Mouse (Mus musculus) cerebellum, adult 11 months (tissue): ENCODE data around the gene Dag1.

Experiments used
- DNase-seq: peaks from one replicate; pipeline ENCODE4 v3.0.0; 2022

The Dag1 gene

DNA sequence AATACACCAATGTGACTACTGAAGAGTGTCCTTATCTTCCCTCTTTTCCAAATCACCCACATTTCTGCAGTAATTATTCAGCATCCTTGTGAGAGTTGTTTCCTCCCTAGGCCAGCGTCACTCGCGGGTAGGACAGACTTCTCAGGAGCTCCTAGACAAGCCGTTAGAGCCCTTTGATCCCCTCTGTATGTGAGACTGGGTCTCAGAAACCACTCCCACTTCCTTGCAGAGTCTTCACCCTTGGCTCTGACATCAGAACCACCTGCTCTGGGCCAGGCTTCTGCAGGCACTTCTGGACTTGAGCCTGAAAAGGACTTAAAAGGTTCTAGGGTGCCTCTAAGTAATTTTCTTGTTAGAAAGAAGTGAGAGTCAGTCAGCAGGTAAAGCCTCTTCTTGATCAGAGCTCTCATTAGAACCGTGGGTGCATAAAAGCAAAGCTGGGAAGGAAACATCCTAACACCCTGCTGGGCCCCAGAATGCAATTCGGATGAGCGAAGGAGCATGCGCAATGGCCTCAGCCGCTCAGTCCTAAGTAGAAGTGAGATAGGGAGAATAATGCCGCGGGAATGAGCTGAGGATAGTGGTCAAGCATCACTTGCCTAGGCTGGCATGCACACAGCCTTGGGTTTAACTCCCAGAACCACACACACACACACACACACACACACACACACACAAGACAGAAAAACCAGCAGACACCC is 80.8 kb downstream of the Dag1 start:
- no peak for DNase-seq

DNA sequence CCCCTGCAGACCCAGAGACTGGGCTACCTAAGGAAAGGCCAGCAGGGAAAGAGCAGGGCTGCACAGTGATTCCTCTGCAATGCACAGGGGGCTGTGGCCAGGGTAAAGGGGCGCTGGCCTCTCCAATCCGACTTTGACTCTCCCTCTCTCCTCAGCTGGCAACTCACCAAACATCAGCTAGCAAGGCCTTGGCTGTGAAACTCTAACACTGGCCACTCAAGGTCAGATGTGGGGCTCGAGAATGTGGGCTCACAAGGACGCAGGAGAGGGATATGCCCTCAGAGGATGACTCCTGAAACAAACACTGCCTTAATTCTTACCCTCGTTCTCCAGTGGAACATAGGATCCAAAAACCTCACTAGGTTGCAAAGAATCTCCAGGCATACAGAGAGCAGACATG is 85.4 kb downstream of the Dag1 start:
- no peak for DNase-seq

DNA sequence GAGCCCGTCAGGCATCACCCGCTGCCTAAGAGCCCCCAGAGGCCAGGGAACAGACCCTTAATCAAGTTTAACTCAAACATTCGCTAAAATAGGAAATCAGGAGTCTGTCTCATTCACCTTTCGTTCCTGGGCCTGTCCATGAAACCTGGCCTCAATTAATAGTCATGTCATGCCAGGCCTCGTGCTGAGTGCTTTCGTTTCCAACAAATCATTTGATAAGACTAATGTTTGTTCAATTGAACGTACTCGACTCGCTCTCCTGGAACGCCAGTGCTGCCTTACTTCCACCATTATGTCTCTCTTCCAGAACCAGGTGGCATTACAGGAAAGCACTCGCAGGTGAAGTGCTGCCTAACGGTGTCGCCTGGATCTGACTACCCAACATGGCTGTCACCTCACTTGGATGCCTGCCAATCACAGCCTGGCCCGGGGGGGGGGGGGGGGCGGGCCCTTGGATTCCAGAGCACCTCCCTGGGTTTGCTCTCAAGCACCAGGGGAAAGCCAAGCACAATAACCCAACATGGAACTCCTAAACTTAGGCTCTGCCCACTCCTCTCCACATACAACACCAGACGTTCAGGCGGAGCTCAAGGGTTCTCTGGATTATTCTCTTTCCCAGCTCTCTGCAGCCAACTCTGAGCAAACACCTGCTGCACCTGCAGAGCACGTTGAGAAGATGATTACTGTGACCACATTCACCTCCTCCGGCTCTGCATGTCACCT is 88.5 kb downstream of the Dag1 start:
- no peak for DNase-seq

DNA sequence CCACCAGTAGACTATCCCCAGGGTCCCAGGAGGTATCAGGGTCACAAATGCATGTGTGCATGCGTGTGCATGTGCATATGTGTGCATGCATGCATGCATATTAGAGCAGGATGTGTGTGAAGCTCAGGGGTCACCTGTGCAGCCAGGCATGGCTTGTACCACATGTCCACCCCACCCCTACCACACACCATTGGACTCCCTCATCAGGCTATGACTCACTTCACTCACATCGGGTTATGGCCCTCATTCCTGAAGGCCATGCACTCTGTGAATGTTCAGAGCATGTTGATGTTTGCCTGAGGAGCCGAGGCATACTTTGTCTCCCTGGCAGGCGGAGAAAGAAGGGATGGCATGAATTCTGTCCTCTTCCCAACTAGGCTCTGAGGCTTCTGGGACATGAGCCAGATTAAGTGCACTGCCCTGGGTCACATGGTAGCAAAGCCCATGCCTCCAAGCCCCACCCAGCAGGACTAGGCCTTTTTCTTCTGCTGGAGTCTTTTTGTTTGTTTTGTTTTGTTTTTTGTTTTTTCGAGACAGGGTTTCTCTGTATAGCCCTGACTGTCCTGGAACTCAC is 90.9 kb downstream of the Dag1 start:
- no peak for DNase-seq

DNA sequence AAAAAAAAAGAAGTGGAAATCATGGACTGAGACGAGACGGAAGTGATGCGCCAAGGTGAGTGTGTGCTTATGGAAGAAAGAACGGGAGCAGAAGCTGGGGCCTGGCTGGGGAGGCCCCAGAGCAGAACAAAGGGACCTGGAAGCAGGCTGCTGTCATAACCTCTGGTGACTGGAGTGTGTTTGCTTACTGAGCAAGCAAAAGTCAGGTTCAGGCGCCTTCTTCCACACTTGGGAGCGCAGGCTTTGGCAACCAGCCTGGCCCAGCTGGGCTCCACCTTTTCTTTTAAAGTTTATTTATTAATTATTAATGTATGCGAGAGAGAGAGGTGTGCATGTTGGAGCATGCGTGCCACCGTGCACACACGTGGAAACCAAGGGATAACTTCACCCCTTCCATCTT is 94.0 kb downstream of the Dag1 start:
- DNase-seq, result no peak

DNA sequence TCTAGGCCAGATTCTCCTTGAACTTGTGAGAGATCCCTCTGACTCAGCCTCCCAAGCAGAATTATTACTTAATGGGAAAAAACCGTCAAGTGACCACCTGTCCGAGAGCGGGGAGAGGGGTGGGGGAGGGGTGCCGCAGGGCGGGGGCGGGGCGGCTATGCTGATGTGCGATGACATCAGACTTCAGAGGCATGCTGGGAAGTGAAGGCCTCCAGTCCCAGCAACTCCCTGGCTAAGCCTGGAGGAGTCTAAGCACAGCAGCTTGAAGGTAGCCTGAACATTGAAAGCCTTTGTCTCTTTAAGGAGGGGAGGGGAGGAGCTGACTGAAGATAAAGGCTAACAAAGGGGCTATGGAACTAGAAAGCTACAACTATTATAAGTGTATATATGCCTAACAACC is 98.6 kb downstream of the Dag1 start:
- no peak for DNase-seq

DNA sequence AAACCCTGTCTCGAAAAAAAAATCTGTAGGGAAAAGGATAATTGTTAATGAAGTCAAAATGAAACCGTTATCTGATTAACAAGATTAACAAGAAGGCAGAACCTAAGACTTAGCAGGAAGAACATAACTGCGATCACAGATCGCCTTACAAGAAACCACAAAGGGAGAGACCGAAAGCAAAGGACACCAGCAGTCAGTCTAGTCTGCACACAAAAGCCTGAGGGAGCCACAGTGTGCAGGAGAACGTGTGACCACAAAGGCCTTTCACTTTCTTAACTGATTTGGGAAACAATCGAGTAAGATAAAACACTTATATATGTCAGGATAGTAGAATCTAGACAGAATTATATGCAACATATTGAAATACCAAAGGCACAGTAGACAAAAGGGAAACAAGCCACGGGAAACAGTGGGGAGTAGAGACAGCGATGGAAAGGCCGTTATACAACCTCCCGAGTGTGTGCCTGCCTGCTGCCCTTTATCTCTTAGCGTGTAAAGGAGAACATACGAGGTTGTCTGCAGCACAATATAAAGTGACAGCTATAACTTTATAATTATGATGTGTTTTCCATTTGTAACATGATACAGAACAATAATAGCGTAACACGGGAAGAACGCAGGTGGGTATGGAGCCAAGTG is 100.0 kb downstream of the Dag1 start:
- no peak for DNase-seq

DNA sequence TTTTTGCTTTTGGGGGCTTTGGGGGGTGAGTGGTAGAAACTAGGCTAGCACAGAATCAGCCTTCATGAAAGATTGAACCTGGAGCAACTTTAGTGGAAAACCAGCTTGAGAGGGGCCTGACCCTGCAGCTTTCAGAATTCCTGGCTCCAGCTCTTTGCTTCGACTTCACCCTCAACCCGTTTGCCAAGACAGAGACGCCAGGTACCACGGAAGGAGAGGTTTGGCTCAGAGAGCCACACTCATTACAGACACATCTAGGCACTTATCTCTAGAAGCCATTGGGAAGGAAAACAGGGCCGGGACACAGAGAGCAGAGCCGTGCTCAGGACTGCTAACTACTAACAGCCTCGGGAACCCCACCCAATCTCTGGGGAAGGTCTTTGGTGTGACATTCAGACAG is 105.9 kb downstream of the Dag1 start:
- no peak for DNase-seq

DNA sequence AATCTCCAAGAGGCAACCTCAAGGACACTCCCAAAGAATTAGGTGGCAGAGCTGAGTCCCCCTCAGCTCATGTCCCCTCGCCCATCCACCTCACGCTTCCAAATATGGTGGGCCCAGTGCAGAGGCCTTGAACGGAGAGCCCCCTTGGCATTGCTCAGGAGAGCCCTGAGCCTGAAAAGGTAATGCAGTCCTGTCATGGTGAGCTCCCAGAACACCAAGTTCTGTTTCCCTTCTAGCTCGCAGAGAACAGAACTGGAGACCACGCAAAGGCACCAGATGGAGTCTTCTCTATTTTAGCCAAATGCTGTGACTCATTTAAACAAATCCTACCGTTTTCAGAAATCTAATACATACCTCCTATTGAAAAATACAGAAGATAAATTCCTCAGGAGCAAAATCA is 106.3 kb downstream of the Dag1 start:
- no peak for DNase-seq

DNA sequence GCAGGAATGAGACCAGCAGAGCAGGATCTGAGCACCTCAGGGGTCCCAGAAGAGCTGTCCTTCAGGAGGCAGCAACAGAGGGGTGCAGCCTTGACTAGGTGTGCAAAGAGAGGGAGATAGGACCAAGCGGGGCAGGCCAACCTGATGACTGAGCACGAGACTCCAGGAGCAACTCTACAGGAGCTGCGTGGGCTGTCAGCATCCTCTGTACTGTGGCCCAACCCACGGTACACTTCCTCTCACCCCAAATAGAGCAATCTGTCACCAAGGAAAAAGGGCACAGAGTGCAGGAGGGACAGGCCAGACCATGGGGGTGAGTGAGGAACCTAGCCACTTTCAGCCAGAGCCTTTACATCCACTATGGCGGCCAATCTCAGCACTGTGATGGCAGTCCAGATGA is 107.0 kb downstream of the Dag1 start:
- peak; percentile 59 for DNase-seq

DNA sequence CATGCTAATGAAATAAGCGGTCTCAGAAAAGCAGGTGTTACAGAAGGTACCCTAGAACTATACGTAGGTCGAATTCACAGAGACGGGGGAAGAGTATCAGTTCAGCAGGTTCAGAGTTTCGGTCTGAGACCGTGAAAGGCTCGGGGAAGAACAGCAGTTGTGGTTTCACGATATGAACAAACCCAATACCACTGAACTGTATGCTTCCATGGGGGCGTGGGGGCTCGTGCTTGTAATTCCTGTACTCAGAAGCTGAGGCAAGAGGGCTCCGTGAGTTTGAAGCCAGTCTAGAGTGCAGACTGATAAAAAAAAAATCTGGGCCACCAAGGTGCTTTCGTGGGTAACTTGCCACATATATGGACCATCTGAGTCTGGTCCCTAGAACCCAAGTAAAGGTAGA is 108.9 kb downstream of the Dag1 start:
- DNase-seq, result no peak
